Mouse (Mus musculus): ENCODE results near the gene Nfix. TPM values are rescaled to one million over a fixed set of nuclear protein-coding genes. Genes with fewer than 3 reads are reported as not detected.

The Nfix gene
- total and polyA plus RNA-seq, 3 experiments, result 68.7 to 297 (median 274) TPM

DNA sequence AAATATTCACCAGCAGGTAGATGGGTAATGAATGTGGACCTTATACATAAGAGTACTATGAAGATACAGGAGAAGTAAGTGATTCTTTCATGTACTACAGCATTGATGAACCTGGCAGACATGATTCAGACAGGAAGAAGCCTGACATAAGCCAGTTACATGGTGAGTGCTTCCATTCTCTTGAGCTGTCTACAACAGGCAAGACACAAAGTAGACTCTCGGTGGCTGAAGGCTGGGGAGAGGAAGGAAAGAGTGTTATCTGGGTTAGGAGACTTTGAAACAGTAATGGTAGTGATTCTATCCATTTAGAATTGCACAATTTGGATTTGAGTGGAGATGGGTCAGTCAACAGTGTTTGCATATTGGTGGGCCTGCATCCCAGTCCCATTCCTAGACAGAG is 141.2 kb downstream of the Nfix start:
- TF ChIP-seq EP300 (IDR thresholded peaks at IDR 0.05; ENCODE audit: insufficient read depth, low read depth, low read length), result no peak
- no peak for TF ChIP-seq CTCF (IDR thresholded peaks at IDR 0.05)
- TF ChIP-seq POLR2A (IDR thresholded peaks at IDR 0.05; ENCODE audit: insufficient read depth, low read depth, low read length), result no peak
- 46% methylated on average over 1 of the region's 1 CpGs for WGBS
- Histone ChIP-seq H3K27me3 (ENCODE audit: control insufficient read depth, insufficient read depth, low read length) (no peaks in the 10 kb centered on the region), H3K4me3 (no peak overlapping the region), H3K79me2 (replicated peaks; ENCODE audit: control insufficient read depth, insufficient read depth, low read length) (no peaks in the 10 kb centered on the region), H3K9ac (ENCODE audit: low read depth, low read length) (no peak overlapping the region), H3K36me3 (ENCODE audit: control insufficient read depth, insufficient read depth, low read length) (no peaks in the 10 kb centered on the region), H3K4me1 (ENCODE audit: control insufficient read depth, insufficient read depth, low read length) (peaks cover 2% of the 10 kb centered on the region), H3K27ac (peak overlapping the region; percentile 96)
- no peak for DNase-seq
- intact Hi-C loops (cut with DNase I), result loop anchor here (5.0 kb wide), 1 partner anchor 423 kb away; the partner anchor contains the start of genes Man2b1, Wdr83 and Wdr83os

DNA sequence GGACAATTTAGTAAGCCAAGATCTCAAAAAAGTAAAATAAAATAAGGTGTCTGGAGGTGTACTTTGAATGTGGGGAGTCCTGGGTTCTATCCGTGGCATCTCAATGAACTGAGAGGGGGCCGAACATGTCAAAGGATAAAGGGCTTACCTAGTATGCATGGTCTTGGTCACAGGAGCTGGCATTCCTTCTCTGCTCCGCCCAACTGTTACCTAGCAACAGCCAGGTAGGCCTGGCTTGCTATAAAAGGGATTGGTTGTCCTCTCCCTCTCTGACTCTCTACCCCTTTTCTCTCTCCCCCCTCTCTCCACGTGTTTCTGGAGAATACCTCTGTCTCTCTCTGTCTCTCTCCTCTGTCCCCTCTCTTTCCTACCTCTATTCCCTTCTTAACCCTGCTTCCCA is 142.5 kb downstream of the Nfix start:
- H3K9ac ChIP-seq (ENCODE audit: low read depth, low read length), result no peak overlapping the region
- intact Hi-C loops (cut with DNase I), result loop anchor here (5.0 kb wide), 1 partner anchor 425 kb away; the partner anchor contains the start of genes Man2b1, Wdr83 and Wdr83os
- 83% methylated on average over 4 of the region's 4 CpGs for WGBS

DNA sequence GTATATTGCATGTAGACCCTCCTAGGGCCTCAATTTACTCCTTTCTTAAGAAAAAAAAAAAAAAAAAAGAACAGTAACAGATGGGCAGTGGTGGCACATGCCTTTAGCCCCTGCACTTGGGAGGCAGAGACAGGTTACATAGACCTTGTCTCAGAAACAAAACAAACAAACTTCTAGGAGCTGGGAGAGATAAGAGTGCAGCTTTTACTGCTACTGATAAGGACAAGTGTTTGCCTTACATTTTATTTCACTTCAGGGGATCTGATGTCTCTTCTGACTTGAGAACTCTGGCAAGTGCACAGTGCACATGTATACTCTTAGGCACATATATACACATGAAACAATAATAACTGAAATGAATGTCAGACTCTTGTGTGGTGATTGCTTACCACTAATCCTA is 142.9 kb downstream of the Nfix start:
- H3K4me1 ChIP-seq (ENCODE audit: control insufficient read depth, insufficient read depth, low read length), result peaks cover 2% of the 10 kb centered on the region
- no peaks in the 10 kb centered on the region for H3K79me2 ChIP-seq (replicated peaks; ENCODE audit: control insufficient read depth, insufficient read depth, low read length)
- no peak overlapping the region for H3K9ac ChIP-seq (ENCODE audit: low read depth, low read length)
- H3K4me3 ChIP-seq, result no peak overlapping the region
- TF ChIP-seq CTCF (IDR thresholded peaks at IDR 0.05) (no peak), EP300 (IDR thresholded peaks at IDR 0.05; ENCODE audit: insufficient read depth, low read depth, low read length) (no peak), POLR2A (IDR thresholded peaks at IDR 0.05; ENCODE audit: insufficient read depth, low read depth, low read length) (no peak)
- H3K36me3 ChIP-seq (ENCODE audit: control insufficient read depth, insufficient read depth, low read length), result no peaks in the 10 kb centered on the region
- no peaks in the 10 kb centered on the region for H3K27me3 ChIP-seq (ENCODE audit: control insufficient read depth, insufficient read depth, low read length)
- peak overlapping the region; percentile 97 for H3K27ac ChIP-seq
- intact Hi-C loops (cut with DNase I), result loop anchor here (5.0 kb wide), 1 partner anchor 425 kb away; the partner anchor contains the start of genes Man2b1, Wdr83 and Wdr83os
- no peak for DNase-seq

More for the DNA sequence above, 142.5 kb downstream of the Nfix start:
- Histone ChIP-seq H3K4me3 (no peak overlapping the region), H3K27ac (peak overlapping the region; percentile 97), H3K4me1 (ENCODE audit: control insufficient read depth, insufficient read depth, low read length) (peaks cover 2% of the 10 kb centered on the region), H3K79me2 (replicated peaks; ENCODE audit: control insufficient read depth, insufficient read depth, low read length) (no peaks in the 10 kb centered on the region), H3K27me3 (ENCODE audit: control insufficient read depth, insufficient read depth, low read length) (no peaks in the 10 kb centered on the region), H3K36me3 (ENCODE audit: control insufficient read depth, insufficient read depth, low read length) (no peaks in the 10 kb centered on the region)
- no peak for DNase-seq
- TF ChIP-seq CTCF (IDR thresholded peaks at IDR 0.05) (no peak), EP300 (IDR thresholded peaks at IDR 0.05; ENCODE audit: insufficient read depth, low read depth, low read length) (no peak), POLR2A (IDR thresholded peaks at IDR 0.05; ENCODE audit: insufficient read depth, low read depth, low read length) (no peak)

DNA sequence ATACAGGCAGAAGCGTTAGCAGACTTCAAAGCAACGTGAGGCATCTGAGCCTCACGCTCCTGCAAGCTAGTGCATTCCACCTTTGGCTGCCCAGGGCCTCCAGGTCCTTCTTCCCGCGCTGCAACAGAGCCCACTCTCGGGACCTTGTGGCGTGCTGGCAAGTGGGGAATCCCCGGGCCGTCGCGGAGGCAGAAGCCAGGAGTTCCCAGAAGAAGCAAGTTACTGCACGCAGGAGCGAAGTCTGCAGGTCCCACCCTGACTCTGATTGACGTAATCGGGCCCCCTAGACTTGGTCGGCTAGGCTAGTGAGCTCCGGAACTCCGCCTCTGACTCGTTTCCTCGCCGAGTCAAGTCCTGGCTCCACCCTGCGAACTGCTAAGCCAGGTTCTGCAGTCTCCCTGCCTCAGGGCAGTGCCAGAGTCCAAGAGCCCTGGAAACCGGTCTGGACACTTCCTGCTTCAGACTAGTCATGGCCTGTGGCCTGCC is 143.5 kb downstream of the Nfix start:
- peak overlapping the region; percentile 79 for H3K9ac ChIP-seq (ENCODE audit: low read depth, low read length)
- H3K4me3 ChIP-seq, result peak overlapping the region; percentile 55
- peaks cover 2% of the 10 kb centered on the region for H3K4me1 ChIP-seq (ENCODE audit: control insufficient read depth, insufficient read depth, low read length)
- no peaks in the 10 kb centered on the region for H3K36me3 ChIP-seq (ENCODE audit: control insufficient read depth, insufficient read depth, low read length)
- peak overlapping the region; percentile 97 for H3K27ac ChIP-seq
- 2% methylated on average over 23 of the region's 23 CpGs for WGBS
- intact Hi-C loops (cut with DNase I), result loop anchor here (5.0 kb wide), 1 partner anchor 426 kb away; the partner anchor contains the start of genes Man2b1, Wdr83 and Wdr83os
- TF ChIP-seq CTCF (IDR thresholded peaks at IDR 0.05), result no peak
- TF ChIP-seq EP300 (IDR thresholded peaks at IDR 0.05; ENCODE audit: insufficient read depth, low read depth, low read length), result peak; percentile 86
- TF ChIP-seq POLR2A (IDR thresholded peaks at IDR 0.05; ENCODE audit: insufficient read depth, low read depth, low read length), result peak; percentile 94
- no peaks in the 10 kb centered on the region for H3K27me3 ChIP-seq (ENCODE audit: control insufficient read depth, insufficient read depth, low read length)
- peak; percentile 81 to 90 for DNase-seq
- H3K79me2 ChIP-seq (replicated peaks; ENCODE audit: control insufficient read depth, insufficient read depth, low read length), result no peaks in the 10 kb centered on the region

DNA sequence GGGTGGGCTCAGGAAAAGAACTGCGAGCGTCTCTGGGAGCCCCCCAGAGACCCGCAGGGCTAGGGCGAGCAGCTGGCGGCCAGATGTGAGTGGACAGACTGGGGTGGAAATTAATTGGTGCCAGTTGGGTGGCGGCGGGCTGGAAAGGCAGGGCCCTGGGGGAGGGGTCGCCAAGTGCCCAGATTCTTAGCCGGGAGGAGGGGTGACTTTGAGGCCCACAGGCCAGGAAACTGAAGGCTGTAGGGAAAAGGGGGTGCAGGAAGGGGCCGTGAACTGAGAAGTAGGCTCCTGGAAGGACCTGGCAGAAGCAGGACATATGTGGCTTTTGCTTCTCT is 144.0 kb downstream of the Nfix start:
- no peaks in the 10 kb centered on the region for H3K36me3 ChIP-seq (ENCODE audit: control insufficient read depth, insufficient read depth, low read length)
- H3K27me3 ChIP-seq (ENCODE audit: control insufficient read depth, insufficient read depth, low read length), result no peaks in the 10 kb centered on the region
- peak overlapping the region; percentile 55 for H3K4me3 ChIP-seq
- TF ChIP-seq EP300 (IDR thresholded peaks at IDR 0.05; ENCODE audit: insufficient read depth, low read depth, low read length), result no peak
- no peak for TF ChIP-seq POLR2A (IDR thresholded peaks at IDR 0.05; ENCODE audit: insufficient read depth, low read depth, low read length)
- peak overlapping the region; percentile 79 for H3K9ac ChIP-seq (ENCODE audit: low read depth, low read length)
- DNase-seq, result peak; percentile 30 to 53
- intact Hi-C loops (cut with DNase I), result loop anchor here (5.0 kb wide), 1 partner anchor 426 kb away; the partner anchor contains the start of genes Man2b1, Wdr83 and Wdr83os
- no peaks in the 10 kb centered on the region for H3K79me2 ChIP-seq (replicated peaks; ENCODE audit: control insufficient read depth, insufficient read depth, low read length)
- peak overlapping the region; percentile 97 for H3K27ac ChIP-seq
- peaks cover 2% of the 10 kb centered on the region for H3K4me1 ChIP-seq (ENCODE audit: control insufficient read depth, insufficient read depth, low read length)
- 14% methylated on average over 10 of the region's 10 CpGs for WGBS

Data from heart, adult 2 months (tissue).